Mouse (Mus musculus) heart, embryonic 16.5 days (tissue): ENCODE measurements around the gene Frmd5. TPM values are rescaled to one million over a fixed set of nuclear protein-coding genes. Genes with fewer than 3 reads are reported as not detected.
"Not testable (repeated sequence)": the region's sequence is repeated elsewhere in the genome, so short reads cannot be mapped to it uniquely, and the experiment has no call there.

Experiments used
- ATAC-seq: fragments of 200-750 bp; cut with Nextera tagmentation; replicated peaks from 2 replicates; pipeline ENCODE4 v1.8.0; 2017; ENCODE audit warnings: moderate number of reproducible peaks; ENCODE audit not compliant: insufficient read depth, low FRiP score; ENCODE audit errors: extremely low read depth
- H3K27ac ChIP-seq: fragments of 300-500 bp; sonication (generic); 2 replicates; pipeline ENCODE4 v1.5.1; 2014; ENCODE audit warnings: mild to moderate bottlenecking, low read length, control low read depth, moderate library complexity
- H3K27me3 ChIP-seq: fragments of 300-500 bp; sonication (generic); 2 replicates; pipeline ENCODE4 v1.6.1; 2014; ENCODE audit warnings: low read length, mixed read lengths; ENCODE audit not compliant: control insufficient read depth, insufficient read depth
- H3K36me3 ChIP-seq: fragments of 300-500 bp; sonication (generic); 2 replicates; pipeline ENCODE4 v1.6.1; 2014; ENCODE audit not compliant: control insufficient read depth, insufficient read depth
- H3K4me1 ChIP-seq: fragments of 300-500 bp; sonication (generic); 2 replicates; pipeline ENCODE4 v1.6.1; 2014; ENCODE audit warnings: low read length, mixed read lengths; ENCODE audit not compliant: control insufficient read depth, insufficient read depth
- H3K4me2 ChIP-seq: fragments of 300-500 bp; sonication (generic); 2 replicates; pipeline ENCODE4 v1.6.1; 2014; ENCODE audit warnings: low read depth, mild to moderate bottlenecking, control low read depth, low read length
- H3K4me3 ChIP-seq: fragments of 300-500 bp; sonication (generic); 2 replicates; pipeline ENCODE4 v1.5.1; 2014; ENCODE audit warnings: mild to moderate bottlenecking, control low read depth, low read length
- H3K9ac ChIP-seq: fragments of 300-500 bp; sonication (generic); 2 replicates; pipeline ENCODE4 v1.6.1; 2014; ENCODE audit warnings: low read length, control low read depth
- H3K9me3 ChIP-seq: fragments of 300-500 bp; sonication (generic); replicated peaks from 2 replicates; pipeline ENCODE4 v1.6.1; 2016; ENCODE audit warnings: low read length; ENCODE audit not compliant: control insufficient read depth
- WGBS: fragments of 180-500 bp; shearing (Covaris S2); extraction: QIAGEN DNeasy Blood & Tissue Kit; methylation state at CpG from one replicate; pipeline ENCODE4 v1.1.7; 2014; 5-methylcytosine and 5-hydroxymethylcytosine counted together
- polyA plus RNA-seq: library from polyadenylated mRNA; unstranded; fragments of >200 nt; fragmentation: Nextera tagmentation; extraction: Ambion mirVana; gene quantifications from 2 replicates; pipeline ENCODE4 v1.2.1, GENCODE M21; 2015

Gene Frmd5
- polyA plus RNA-seq, 1 experiment from 2014 or later = 68.3 TPM

DNA sequence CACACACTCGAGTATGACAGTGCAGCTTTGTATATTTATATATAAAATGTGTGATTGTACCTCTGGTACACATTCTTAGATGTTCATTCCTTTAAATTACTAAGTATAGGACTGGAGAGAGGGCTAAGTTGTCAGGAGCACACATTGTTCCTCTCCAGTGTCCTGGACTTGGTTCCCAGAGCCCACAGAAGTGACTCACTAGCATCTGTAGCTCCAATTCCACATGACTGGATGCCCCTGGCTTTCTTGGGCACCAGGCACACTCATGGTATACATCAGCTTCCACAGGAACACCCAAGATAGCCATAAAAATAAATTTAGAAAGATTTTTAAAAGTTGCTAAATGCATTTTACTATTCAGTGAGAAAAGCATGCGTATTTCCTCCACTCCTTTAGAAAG lies 281.8 kb downstream of the Frmd5 start:
- Histone ChIP-seq H3K36me3 (peaks cover 3% of the 10 kb centered on the region; the same call in 1 of the 2 replicates), H3K27me3 (no peaks in the 10 kb centered on the region), H3K9ac (no peak overlapping the region), H3K4me2 (no peak overlapping the region), H3K9me3 (no peaks in the 10 kb centered on the region), H3K4me1 (no peaks in the 10 kb centered on the region), H3K27ac (no peak overlapping the region), H3K4me3 (no peak overlapping the region)
- 88% methylated on average over 2 of the region's 2 CpGs for WGBS
- no peak for ATAC-seq

DNA sequence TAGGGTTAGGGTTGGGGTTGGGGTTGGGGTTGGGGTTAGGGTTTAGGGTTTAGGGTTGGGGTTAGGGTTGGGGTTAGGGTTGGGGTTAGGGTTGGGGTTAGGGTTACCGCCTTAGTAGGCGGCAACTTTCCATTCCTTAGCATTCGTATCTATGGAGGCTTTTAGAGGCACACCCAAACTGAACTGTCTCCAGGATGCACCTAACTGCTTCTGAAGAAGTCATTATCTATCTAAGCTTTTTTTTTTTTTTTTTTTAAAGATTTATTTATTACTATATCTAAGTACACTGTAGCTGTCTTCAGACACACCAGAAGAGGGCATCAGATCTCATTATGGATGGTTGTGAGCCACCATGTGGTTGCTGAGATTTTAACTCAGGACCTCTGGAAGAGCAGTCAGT lies 284.1 kb downstream of the Frmd5 start:
- WGBS = 92% methylated on average over 3 of the region's 3 CpGs
- H3K36me3 ChIP-seq = peaks cover 13% of the 10 kb centered on the region; the same call in 1 of the 2 replicates
- not testable (repeated sequence) for H3K9me3 ChIP-seq, ATAC-seq, H3K27ac ChIP-seq, H3K4me2 ChIP-seq, H3K9ac ChIP-seq, H3K4me1 ChIP-seq, H3K4me3 ChIP-seq, H3K27me3 ChIP-seq

GRCm38 (mm10) chr2:121522006-121522405 lies 284.9 kb downstream of the Frmd5 start:
- Histone ChIP-seq H3K4me3 (no peak overlapping the region), H3K9me3 (no peaks in the 10 kb centered on the region), H3K27ac (no peak overlapping the region), H3K4me2 (no peak overlapping the region), H3K36me3 (peaks cover 17% of the 10 kb centered on the region; the same call in 1 of the 2 replicates), H3K9ac (no peak overlapping the region), H3K27me3 (no peaks in the 10 kb centered on the region), H3K4me1 (no peaks in the 10 kb centered on the region)
- ATAC-seq = no peak
- WGBS = 77% methylated on average over 2 of the region's 2 CpGs

- H3K36me3 ChIP-seq = peaks cover 13% of the 10 kb centered on the region; the same call in 1 of the 2 replicates
- H3K9me3 ChIP-seq, H3K27me3 ChIP-seq, H3K4me3 ChIP-seq, H3K27ac ChIP-seq, H3K4me1 ChIP-seq, ATAC-seq, H3K9ac ChIP-seq, H3K4me2 ChIP-seq: not testable (repeated sequence)
- 88% methylated on average over 4 of the region's 4 CpGs for WGBS
Observed at GRCm38 (mm10) chr2:121518711-121519110, 288.2 kb downstream of the Frmd5 start.

GRCm38 (mm10) chr2:121518106-121518505 lies 288.8 kb downstream of the Frmd5 start:
- no peaks in the 10 kb centered on the region for H3K9me3 ChIP-seq
- WGBS = 90% methylated on average over 5 of the region's 5 CpGs
- no peak overlapping the region for H3K4me2 ChIP-seq
- no peak overlapping the region for H3K4me3 ChIP-seq
- no peak overlapping the region for H3K27ac ChIP-seq
- H3K27me3 ChIP-seq = no peaks in the 10 kb centered on the region
- ATAC-seq = no peak
- no peak overlapping the region for H3K9ac ChIP-seq
- peaks cover 13% of the 10 kb centered on the region; the same call in 1 of the 2 replicates for H3K36me3 ChIP-seq
- no peaks in the 10 kb centered on the region for H3K4me1 ChIP-seq

- Histone ChIP-seq H3K9me3 (no peaks in the 10 kb centered on the region), H3K27ac (no peak overlapping the region), H3K4me1 (peaks cover 3% of the 10 kb centered on the region; the same call in 1 of the 2 replicates), H3K4me2 (no peak overlapping the region), H3K36me3 (peaks cover 19% of the 10 kb centered on the region; the same call in 1 of the 2 replicates), H3K27me3 (no peaks in the 10 kb centered on the region), H3K9ac (no peak overlapping the region), H3K4me3 (no peak overlapping the region)
- WGBS = 92% methylated on average over 4 of the region's 4 CpGs
- ATAC-seq = no peak
Observed at GRCm38 (mm10) chr2:121514211-121514610, 292.7 kb downstream of the Frmd5 start.

- not testable (repeated sequence) for H3K4me3 ChIP-seq, H3K27ac ChIP-seq, H3K4me1 ChIP-seq, H3K4me2 ChIP-seq, H3K27me3 ChIP-seq, ATAC-seq, H3K9me3 ChIP-seq, H3K9ac ChIP-seq
- WGBS = 93% methylated on average over 4 of the region's 5 CpGs
- H3K36me3 ChIP-seq = peaks cover 19% of the 10 kb centered on the region; the same call in 1 of the 2 replicates
Observed at GRCm38 (mm10) chr2:121512991-121513765, 293.7 kb downstream of the Frmd5 start.

DNA sequence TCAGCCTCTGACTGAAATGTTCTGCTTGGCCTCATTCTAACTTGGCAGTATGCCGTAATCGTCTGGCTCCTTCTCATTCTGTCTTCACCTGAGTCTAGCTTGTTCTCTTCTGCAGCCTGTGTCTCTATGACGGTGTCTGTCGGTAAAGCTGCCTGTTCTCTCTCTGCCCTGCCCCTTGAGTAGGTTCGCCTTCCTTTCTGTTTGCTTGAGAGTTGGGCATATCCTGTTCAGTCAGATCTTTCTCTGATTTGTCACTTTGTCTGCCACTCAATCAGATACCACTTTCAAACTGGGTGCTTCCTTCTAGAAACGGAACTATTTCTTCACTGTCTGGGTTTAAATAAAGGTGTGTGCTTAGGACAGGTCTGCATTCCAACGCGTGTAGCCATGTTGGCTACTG lies 295.5 kb downstream of the Frmd5 start:
- H3K9ac ChIP-seq = no peak overlapping the region

DNA sequence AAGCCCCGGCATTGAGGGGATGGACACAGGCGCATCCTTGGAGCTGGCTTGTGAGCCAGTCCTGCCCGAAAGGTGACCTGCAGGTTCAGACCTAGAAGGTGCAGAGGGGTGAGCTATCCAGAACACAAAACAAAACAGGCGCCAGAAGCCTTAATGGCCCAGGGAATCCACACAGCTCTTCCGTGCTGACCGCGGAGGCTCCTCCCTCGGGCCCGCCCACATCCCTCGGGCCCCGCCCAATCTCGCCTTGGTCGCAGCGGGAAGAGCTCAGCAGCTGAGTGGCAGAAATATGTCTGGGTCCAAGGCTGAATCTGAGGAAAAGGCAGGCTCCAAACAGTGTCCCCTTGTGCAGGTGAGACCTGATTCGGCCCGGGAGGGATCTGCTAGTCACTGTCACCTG lies 297.3 kb downstream of the Frmd5 start:
- peak overlapping the region; percentile 63 for H3K4me2 ChIP-seq
- peaks cover 11% of the 10 kb centered on the region for H3K4me1 ChIP-seq
- no peaks in the 10 kb centered on the region for H3K9me3 ChIP-seq
- peak overlapping the region; percentile 50 for H3K4me3 ChIP-seq
- no peak overlapping the region for H3K27ac ChIP-seq
- 21% methylated on average over 16 of the region's 16 CpGs for WGBS
- no peaks in the 10 kb centered on the region for H3K27me3 ChIP-seq
- ATAC-seq = peak; percentile 54
- peaks cover 12% of the 10 kb centered on the region; the same call in 1 of the 2 replicates for H3K36me3 ChIP-seq
- H3K9ac ChIP-seq = peak overlapping the region; percentile 61

More for the DNA sequence above, 295.5 kb downstream of the Frmd5 start:
- Histone ChIP-seq H3K4me3 (no peak overlapping the region), H3K4me2 (no peak overlapping the region), H3K36me3 (peaks cover 12% of the 10 kb centered on the region; the same call in 1 of the 2 replicates), H3K9me3 (no peaks in the 10 kb centered on the region), H3K27ac (no peak overlapping the region), H3K4me1 (peaks cover 11% of the 10 kb centered on the region), H3K27me3 (no peaks in the 10 kb centered on the region)
- WGBS = 85% methylated on average over 8 of the region's 8 CpGs
- no peak for ATAC-seq
